ENCODE assay signal across 22 mouse cellular contexts in the genomic region with DNA sequence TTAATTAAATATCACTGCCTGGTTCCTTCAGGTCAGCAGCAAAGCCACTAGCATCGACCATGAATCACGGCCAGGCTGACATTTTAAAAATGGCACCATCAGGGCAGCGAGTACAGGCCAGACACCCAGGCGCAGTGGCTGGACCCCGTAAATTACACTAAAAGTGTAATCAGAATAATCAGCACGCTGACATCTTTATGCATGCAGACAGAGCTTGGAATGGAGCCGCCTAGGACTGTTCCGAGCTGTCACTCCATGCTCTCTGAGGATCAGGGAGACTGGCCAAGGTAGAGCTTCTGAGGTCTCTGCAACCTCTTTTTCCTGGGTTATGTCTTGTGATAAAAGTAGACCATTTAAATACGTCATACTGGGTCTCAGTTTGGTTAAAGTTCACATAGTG.
A peak's percentile ranks its signal among the peaks of the same experiment; 100 is the strongest.
DNase-seq lines count a peak whose midpoint lies in the region; ATAC-seq and TF ChIP-seq lines count a peak whose summit lies in the region.
"Had no signal": no experiment of that assay in that cellular context is flagged by ENCODE, and none has a peak within 500 bp of the region (broad histone marks: within the 10 kb centered on the region; RNA-seq: fewer than 3 reads in every experiment).

No protein-coding gene starts in this region.

- no peak for TF ChIP-seq CTCF in forebrain, postnatal 0 days (IDR thresholded peaks at IDR 0.05; ENCODE audit: low read depth)
- TF ChIP-seq CTCF in left cerebral cortex, adult 2 months (IDR thresholded peaks at IDR 0.05): no peak

- H3K27me3 ChIP-seq in forebrain, embryonic 10.5 days (ENCODE audit: poor library complexity, severe bottlenecking): peaks cover 23% of the 10 kb centered on the region
- H3K27me3 ChIP-seq in forebrain, postnatal 0 days (ENCODE audit: insufficient read depth, low read length): peaks cover 6% of the 10 kb centered on the region; the same call in 1 of the 2 replicates
- no peaks in the 10 kb centered on the region for H3K27me3 ChIP-seq in kidney, embryonic 15.5 days
- 0 out of 2 replicates have a peak, but pooled peaks cover 2% of the 10 kb centered on the region for H3K27me3 ChIP-seq in neural tube, embryonic 15.5 days (replicated peaks)
- H3K27me3 ChIP-seq in neural tube, embryonic 13.5 days: peaks cover 10% of the 10 kb centered on the region; the same call in 1 of the 2 replicates
- H3K27me3 ChIP-seq: hindbrain, embryonic 15.5 days had no signal

- H3K9ac ChIP-seq in forebrain, postnatal 0 days: no peak overlapping the region
- no peak overlapping the region for H3K9ac ChIP-seq in kidney, embryonic 15.5 days
- H3K9ac ChIP-seq in neural tube, embryonic 15.5 days (replicated peaks): no peak overlapping the region
- H3K9ac ChIP-seq in neural tube, embryonic 13.5 days: 0 out of 2 replicates have a peak overlapping the region, but pooled peaks have one; percentile 35
- H3K9ac ChIP-seq: hindbrain, embryonic 12.5 days; hindbrain, embryonic 15.5 days had no signal

- 0 out of 2 replicates have a peak overlapping the region, but pooled peaks have one; percentile 70 for H3K27ac ChIP-seq in forebrain, embryonic 10.5 days
- H3K27ac ChIP-seq in forebrain, postnatal 0 days (ENCODE audit: low read depth, low read length): no peak overlapping the region
- no peak overlapping the region for H3K27ac ChIP-seq in kidney, embryonic 15.5 days
- no peak overlapping the region for H3K27ac ChIP-seq in neural tube, embryonic 15.5 days (replicated peaks)
- H3K27ac ChIP-seq in neural tube, embryonic 13.5 days (replicated peaks): peak overlapping the region; percentile 30; the same call in 1 of the 2 replicates
- H3K27ac ChIP-seq in left cerebral cortex, adult 2 months: no peak overlapping the region
- H3K27ac ChIP-seq: heart, adult 2 months; hindbrain, embryonic 15.5 days had no signal

- no peaks in the 10 kb centered on the region for H3K36me3 ChIP-seq in forebrain, embryonic 10.5 days (replicated peaks)
- no peaks in the 10 kb centered on the region for H3K36me3 ChIP-seq in forebrain, postnatal 0 days (ENCODE audit: insufficient read depth)
- no peaks in the 10 kb centered on the region for H3K36me3 ChIP-seq in kidney, embryonic 15.5 days
- no peaks in the 10 kb centered on the region for H3K36me3 ChIP-seq in neural tube, embryonic 15.5 days
- no peaks in the 10 kb centered on the region for H3K36me3 ChIP-seq in neural tube, embryonic 13.5 days
- H3K36me3 ChIP-seq: hindbrain, embryonic 12.5 days; hindbrain, embryonic 15.5 days had no signal

- DNase-seq in forebrain, embryonic 10.5 days (ENCODE audit: extremely low spot score, low spot score): no peak
- no peak for DNase-seq in forebrain, postnatal 0 days
- DNase-seq in kidney, postnatal 10 days: no peak
- DNase-seq in neural tube, embryonic 10.5 days (ENCODE audit: extremely low spot score, low spot score): peak; percentile 21
- no peak for DNase-seq in left cerebral cortex, adult 2 months (ENCODE audit: extremely low spot score in 1 of 2, low spot score in 2 of 2)
- DNase-seq: adrenal gland, adult 8-10 months; adrenal gland, postnatal 25 days; cerebellum, adult 11-12 months; cerebellum, adult 8-10 months; cerebellum, postnatal 10 days; cerebellum, postnatal 36 days; gastrocnemius, postnatal 25 days; heart, adult 2 months had no signal

- H3K4me3 ChIP-seq in forebrain, embryonic 10.5 days: no peak overlapping the region
- no peak overlapping the region for H3K4me3 ChIP-seq in forebrain, postnatal 0 days (ENCODE audit: low read depth, low read length)
- H3K4me3 ChIP-seq in kidney, embryonic 15.5 days (replicated peaks): no peak overlapping the region
- H3K4me3 ChIP-seq in neural tube, embryonic 15.5 days (replicated peaks): no peak overlapping the region
- no peak overlapping the region for H3K4me3 ChIP-seq in neural tube, embryonic 13.5 days
- no peak overlapping the region for H3K4me3 ChIP-seq in left cerebral cortex, adult 2 months
- H3K4me3 ChIP-seq: heart, adult 2 months; hindbrain, embryonic 12.5 days; hindbrain, embryonic 15.5 days had no signal

- ATAC-seq in forebrain, postnatal 0 days: no peak
- ATAC-seq in kidney, embryonic 15.5 days (replicated peaks; ENCODE audit: low FRiP score): 0 out of 2 replicates have a peak, but pooled peaks have one; percentile 40
- no peak for ATAC-seq in neural tube, embryonic 15.5 days (ENCODE audit: low FRiP score)
- peak; percentile 50; the same call in 1 of the 2 replicates for ATAC-seq in neural tube, embryonic 13.5 days (ENCODE audit: low read depth)
- ATAC-seq: activated CD4-positive, CD25-positive, alpha-beta regulatory T cell, adult 4 months; CD4-positive, CD25-positive, alpha-beta regulatory T cell, adult 4 months; forebrain, embryonic 14.5 days had no signal

- H3K4me1 ChIP-seq in forebrain, embryonic 10.5 days: peaks cover 36% of the 10 kb centered on the region
- no peaks in the 10 kb centered on the region for H3K4me1 ChIP-seq in forebrain, postnatal 0 days (ENCODE audit: insufficient read depth)
- H3K4me1 ChIP-seq in kidney, embryonic 15.5 days: peaks cover 18% of the 10 kb centered on the region
- no peaks in the 10 kb centered on the region; the same call in 1 of the 2 replicates for H3K4me1 ChIP-seq in neural tube, embryonic 15.5 days
- peaks cover 19% of the 10 kb centered on the region for H3K4me1 ChIP-seq in neural tube, embryonic 13.5 days (replicated peaks)

- H3K9me3 ChIP-seq in forebrain, embryonic 10.5 days: no peaks in the 10 kb centered on the region
- no peaks in the 10 kb centered on the region for H3K9me3 ChIP-seq in forebrain, postnatal 0 days (ENCODE audit: low read length)
- no peaks in the 10 kb centered on the region for H3K9me3 ChIP-seq in kidney, embryonic 15.5 days (replicated peaks)
- H3K9me3 ChIP-seq in neural tube, embryonic 15.5 days (replicated peaks): no peaks in the 10 kb centered on the region
- no peaks in the 10 kb centered on the region for H3K9me3 ChIP-seq in neural tube, embryonic 13.5 days
- H3K9me3 ChIP-seq: hindbrain, embryonic 12.5 days; hindbrain, embryonic 15.5 days had no signal

- no peak overlapping the region for H3K4me2 ChIP-seq in forebrain, postnatal 0 days (ENCODE audit: low read depth)
- no peak overlapping the region for H3K4me2 ChIP-seq in kidney, embryonic 15.5 days
- no peak overlapping the region for H3K4me2 ChIP-seq in neural tube, embryonic 15.5 days
- H3K4me2 ChIP-seq in neural tube, embryonic 13.5 days: no peak overlapping the region
- H3K4me2 ChIP-seq: heart, embryonic 11.5 days; hindbrain, embryonic 12.5 days; hindbrain, embryonic 15.5 days had no signal

- 86% methylated on average over 9 of the region's 9 CpGs for WGBS in forebrain, embryonic 10.5 days
- WGBS in forebrain, postnatal 0 days: 74% methylated on average over 9 of the region's 9 CpGs
- 29% methylated on average over 9 of the region's 9 CpGs for WGBS in kidney, embryonic 15.5 days
- WGBS in neural tube, embryonic 15.5 days: 32% methylated on average over 9 of the region's 9 CpGs
- WGBS in neural tube, embryonic 13.5 days: 35% methylated on average over 9 of the region's 9 CpGs

- intact Hi-C loops in left cerebral cortex, adult 2 months (cut with DNase I): no loop called here

Comparison
In these comparisons a context has a peak if more than half of its experiments do, and no peak if none do; other contexts are left out.
1. H3K27ac ChIP-seq: peak in forebrain, embryonic 10.5 days (single experiment) and neural tube, embryonic 13.5 days (single experiment); none in forebrain, postnatal 0 days (single experiment), kidney, embryonic 15.5 days (single experiment), neural tube, embryonic 15.5 days (single experiment) and left cerebral cortex, adult 2 months (single experiment).
2. ATAC-seq: peak in kidney, embryonic 15.5 days (single experiment) and neural tube, embryonic 13.5 days (single experiment); none in forebrain, postnatal 0 days (single experiment) and neural tube, embryonic 15.5 days (single experiment).